In the genomic region with DNA sequence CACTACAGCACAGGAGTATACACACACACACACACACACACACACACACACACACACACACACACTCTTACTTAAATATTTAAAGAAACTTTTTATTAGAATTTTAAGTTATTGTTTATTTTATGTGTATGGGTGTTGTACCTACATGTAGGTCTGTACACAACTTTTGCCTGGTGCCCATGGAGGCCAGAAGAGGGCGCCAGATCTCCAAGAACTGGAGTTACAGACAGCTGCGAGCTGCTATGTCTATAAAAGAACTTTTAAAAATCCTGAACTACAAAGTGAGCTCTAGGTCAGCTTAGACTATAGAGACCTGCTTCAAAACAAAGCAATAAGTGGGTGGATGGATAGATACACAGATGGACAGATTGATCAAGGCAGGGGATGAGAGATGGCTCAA, we compare ENCODE assay signal across 9 mouse cellular contexts. TPM values are rescaled to one million over a fixed set of nuclear protein-coding genes. Genes with fewer than 3 reads are reported as not detected.
DNase-seq lines count a peak whose midpoint lies in the region; TF ChIP-seq lines count a peak whose summit lies in the region.
"Had no signal": no experiment of that assay in that cellular context is flagged by ENCODE, and none has a peak within 500 bp of the region (broad histone marks: within the 10 kb centered on the region; RNA-seq: fewer than 3 reads in every experiment).

No protein-coding gene starts in this region.

- in situ Hi-C loops in ES-E14 (cut with MboI; ENCODE audit: low sequenced_read_pairs in 2 of 2, unreplicated experiment in 2 of 2) = no loop called here

- intact Hi-C loops in left cerebral cortex, postnatal 4 days (cut with DNase I) = no loop called here

- no peak overlapping the region for H3K27ac ChIP-seq in ES-E14 (ENCODE audit: insufficient read depth, low read depth, low read length, poor library complexity, severe bottlenecking)
- H3K27ac ChIP-seq: neural tube, embryonic 12.5 days had no signal

- peak; percentile 35 to 73 for DNase-seq in layer of hippocampus, adult 18-20 months (ENCODE audit: low spot score in 2 of 2)
- no peak for DNase-seq in layer of hippocampus, adult 9-10 months (ENCODE audit: low spot score)
- peak; percentile 56 for DNase-seq in ES-E14 (ENCODE audit: low read depth, low spot score)
- peak; percentile 81 for DNase-seq in brain, adult 2 months (ENCODE audit: low read depth, low spot score)
- DNase-seq in gastrocnemius, adult 8-10 months (ENCODE audit: low spot score in 2 of 2) = peak; percentile 30 to 43
- DNase-seq in left cerebral cortex, postnatal 4 days = peak; percentile 68
- DNase-seq in retina, embryonic 14.5 days (ENCODE audit: low spot score) = peak; percentile 72
- DNase-seq in urinary bladder, postnatal 36 days (ENCODE audit: low spot score in 2 of 2) = peak; percentile 20 to 48

- no peaks in the 10 kb centered on the region for H3K4me1 ChIP-seq in ES-E14 (ENCODE audit: control insufficient read depth in 2 of 2, insufficient read depth in 2 of 2, low read length in 2 of 2, poor library complexity in 1 of 2)
- H3K4me1 ChIP-seq: neural tube, embryonic 12.5 days had no signal

- H3K9me3 ChIP-seq in ES-E14 (ENCODE audit: control insufficient read depth, insufficient read depth, low read depth, low read length) = no peaks in the 10 kb centered on the region
- H3K9me3 ChIP-seq: neural tube, embryonic 12.5 days had no signal

- no peak overlapping the region for H3K9ac ChIP-seq in ES-E14 (ENCODE audit: insufficient read depth, low read depth, low read length, poor library complexity, severe bottlenecking)
- H3K9ac ChIP-seq: neural tube, embryonic 12.5 days had no signal

- no peaks in the 10 kb centered on the region for H3K36me3 ChIP-seq in ES-E14 (ENCODE audit: control insufficient read depth, insufficient read depth, low read length, poor library complexity, severe bottlenecking)

- no peak overlapping the region for H3K4me3 ChIP-seq in ES-E14 (ENCODE audit: insufficient read depth in 1 of 2, low read depth in 1 of 2, low read length in 2 of 2, poor library complexity in 1 of 2, severe bottlenecking in 1 of 2)
- H3K4me3 ChIP-seq: neural tube, embryonic 12.5 days had no signal

TF ChIP-seq in ES-E14, 5 proteins besides CTCF, POLR2A, EP300 and RAD21:
- TF ChIP-seq HCFC1 (IDR thresholded peaks at IDR 0.05; ENCODE audit: borderline replicate concordance, insufficient read depth, low read length) = no peak
- TF ChIP-seq CHD2 (IDR thresholded peaks at IDR 0.05; ENCODE audit: low read depth, low read length) = no peak
- no peak; the same call in 1 of the 2 replicates for TF ChIP-seq ZC3H11A (IDR thresholded peaks at IDR 0.05; ENCODE audit: borderline replicate concordance, low read depth, low read length)
- TF ChIP-seq ZNF384 (IDR thresholded peaks at IDR 0.05; ENCODE audit: low read depth, low read length) = no peak
- TF ChIP-seq MAFK (IDR thresholded peaks at IDR 0.05; ENCODE audit: insufficient read depth, low read depth, low read length) = no peak

RNA-seq across cellular contexts. Expression of a gene that starts 18.6 kb away (rescaled TPM):
- total RNA-seq in layer of hippocampus, adult 18-20 months (2021) = 100 to 1,000 TPM; 163 to 168 TPM
- total RNA-seq in ES-E14 (2012; rRNA removed) = 40.1 and 50.0 TPM in 2 replicates
- total RNA-seq in gastrocnemius, adult 8-10 months (2022) = 100 to 1,000 TPM in 3 of 4 experiments, 10 to 100 TPM in 1; 95.4 to 104 (median 101) TPM
- 100 to 1,000 TPM; 143 to 144 TPM for total RNA-seq in left cerebral cortex, postnatal 4 days (2021)

RNA-seq across cellular contexts. Expression of a gene that starts 55.7 kb away (rescaled TPM):
- total RNA-seq in layer of hippocampus, adult 18-20 months (2021) = 10 to 100 TPM; 23.3 to 24.4 TPM
- 38.4 and 59.5 TPM in 2 replicates for total RNA-seq in ES-E14 (2012; rRNA removed)
- total RNA-seq in gastrocnemius, adult 8-10 months (2022) = 1 to 10 TPM; 3.1 to 4.5 (median 3.8) TPM
- 10 to 100 TPM; 27.9 to 28.7 TPM for total RNA-seq in left cerebral cortex, postnatal 4 days (2021)
